Mouse (Mus musculus) gastrocnemius, adult 18-20 months (tissue): ENCODE data around the gene Fzd7. TPM values are rescaled to one million over a fixed set of nuclear protein-coding genes. Genes with fewer than 3 reads are reported as not detected.

Source experiments
- DNase-seq: peaks from one replicate; pipeline ENCODE4 v3.0.0; 2021; ENCODE audit warnings: low spot score
- total RNA-seq, 2 experiments: library from RNA; stranded (reverse); gene quantifications; 2 replicates each; pipeline ENCODE4 v1.2.3; 2021

Gene Fzd7
- total RNA-seq, 2 experiments from 2014 or later = 25.9 to 52.4 TPM

DNA sequence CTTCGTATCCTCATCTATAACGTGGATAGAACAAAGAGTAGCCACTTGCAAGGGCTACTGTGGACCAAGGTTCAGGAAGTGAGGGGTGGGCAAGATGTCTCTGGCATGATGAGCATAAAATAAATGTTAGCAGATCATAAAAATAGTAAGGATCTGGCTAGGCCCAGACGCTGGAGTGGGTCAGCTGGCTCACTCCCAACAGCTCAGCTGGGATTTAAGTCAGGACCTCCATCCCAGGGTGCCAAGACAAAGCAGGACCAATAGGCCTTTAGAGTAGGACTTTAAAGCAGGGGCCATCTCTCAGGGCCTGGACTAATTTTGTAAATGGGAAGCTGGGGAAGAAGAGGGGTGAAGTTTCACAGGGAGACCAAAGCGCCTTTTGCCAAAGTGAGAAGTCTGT lies 11.5 kb upstream of the Fzd7 start:
- DNase-seq = no peak

DNA sequence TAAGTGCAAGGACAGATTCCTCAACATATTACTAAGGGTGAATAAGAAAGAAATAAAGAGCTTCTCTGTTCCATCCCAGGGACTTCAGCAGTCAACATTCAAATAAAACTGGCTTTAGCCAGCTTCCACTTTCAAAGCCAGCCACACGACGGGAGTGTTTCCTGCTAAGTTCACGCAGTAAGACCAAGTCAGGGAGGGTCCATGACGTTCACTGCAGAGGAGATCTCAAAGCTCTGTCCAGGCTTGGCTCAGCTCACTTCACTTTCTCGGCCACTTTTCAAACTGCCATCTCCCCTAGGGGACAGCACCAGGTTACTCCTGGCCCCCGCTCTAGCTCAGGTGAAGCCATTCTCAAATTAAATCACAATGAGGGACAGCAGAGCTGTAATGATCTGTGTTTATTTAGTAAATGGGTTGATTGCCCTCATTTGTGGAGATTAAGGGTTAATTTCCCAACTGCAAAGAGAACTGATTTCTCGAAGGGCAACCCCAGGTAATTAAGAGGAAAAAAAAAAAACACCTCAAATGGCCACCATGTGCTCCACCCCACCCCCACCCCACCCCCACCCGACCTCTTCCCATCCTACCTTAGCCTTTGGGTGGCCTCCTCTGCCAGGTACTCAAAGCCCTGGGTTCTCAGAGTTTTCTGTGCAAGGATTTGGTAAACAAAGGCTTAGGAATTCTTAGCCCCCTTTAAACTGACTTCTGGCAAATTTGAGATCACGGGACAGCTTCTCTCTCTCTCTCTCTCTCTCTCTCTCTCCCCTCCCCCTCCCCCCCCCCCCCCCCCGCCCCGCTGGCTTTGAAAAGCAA lies 9.7 kb upstream of the Fzd7 start:
- DNase-seq = no peak

DNA sequence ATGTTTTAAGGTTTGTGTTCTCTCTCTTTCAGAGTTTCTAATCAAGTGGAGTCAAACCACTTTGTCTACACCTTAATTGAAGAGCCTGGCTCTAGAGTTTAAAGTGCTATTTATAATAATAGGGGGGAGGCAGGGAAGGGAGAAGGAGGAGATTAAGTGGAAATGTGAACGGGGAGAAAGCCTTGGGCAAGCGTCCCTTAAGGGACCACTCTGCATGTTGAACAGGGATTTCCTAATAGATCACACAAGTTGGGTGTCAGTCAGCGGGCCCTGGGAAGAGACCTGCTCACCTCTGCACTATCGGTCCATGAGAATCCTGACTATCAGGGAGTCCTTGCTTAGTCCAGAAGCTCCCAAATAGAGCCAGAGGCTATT lies 9.1 kb upstream of the Fzd7 start:
- DNase-seq = no peak

DNA sequence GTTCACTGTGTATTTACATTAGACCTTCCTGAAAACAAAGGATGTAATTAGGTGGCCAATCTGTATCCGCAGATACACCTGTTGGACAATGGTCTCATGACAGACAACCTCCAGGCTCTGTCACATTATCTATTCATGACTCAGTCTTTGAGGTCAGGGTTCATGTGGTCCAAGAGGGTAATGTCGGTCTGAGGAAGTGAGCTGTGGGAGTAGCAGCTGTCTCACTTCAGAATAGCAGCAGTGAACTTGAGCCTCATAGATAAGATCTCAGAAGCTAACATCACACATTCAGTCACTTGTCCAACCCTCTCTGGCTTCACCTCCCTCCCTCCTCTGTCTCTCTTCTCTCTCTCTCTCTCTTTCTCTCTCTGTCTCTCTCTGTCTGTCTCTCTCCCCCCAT lies 6.6 kb upstream of the Fzd7 start:
- no peak for DNase-seq

DNA sequence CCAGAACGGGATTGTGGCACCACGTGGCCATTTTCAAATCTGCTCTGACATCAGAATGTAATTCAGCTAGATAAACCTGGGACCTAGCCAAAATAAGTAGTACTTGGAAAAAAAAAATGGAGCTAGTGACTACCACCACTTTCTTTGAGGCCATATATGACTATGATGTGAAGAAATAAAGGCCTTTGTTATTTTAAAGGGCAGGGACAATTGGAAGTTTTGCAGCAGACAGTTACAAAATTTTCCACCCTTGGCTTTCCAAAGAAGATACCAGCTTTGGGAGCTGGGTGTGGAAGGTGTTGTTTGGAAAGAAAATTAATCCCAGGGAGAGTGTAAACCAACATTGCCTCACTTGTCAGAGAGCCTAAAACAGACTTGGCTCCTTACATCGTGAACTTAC lies 3.3 kb upstream of the Fzd7 start:
- DNase-seq = no peak

DNA sequence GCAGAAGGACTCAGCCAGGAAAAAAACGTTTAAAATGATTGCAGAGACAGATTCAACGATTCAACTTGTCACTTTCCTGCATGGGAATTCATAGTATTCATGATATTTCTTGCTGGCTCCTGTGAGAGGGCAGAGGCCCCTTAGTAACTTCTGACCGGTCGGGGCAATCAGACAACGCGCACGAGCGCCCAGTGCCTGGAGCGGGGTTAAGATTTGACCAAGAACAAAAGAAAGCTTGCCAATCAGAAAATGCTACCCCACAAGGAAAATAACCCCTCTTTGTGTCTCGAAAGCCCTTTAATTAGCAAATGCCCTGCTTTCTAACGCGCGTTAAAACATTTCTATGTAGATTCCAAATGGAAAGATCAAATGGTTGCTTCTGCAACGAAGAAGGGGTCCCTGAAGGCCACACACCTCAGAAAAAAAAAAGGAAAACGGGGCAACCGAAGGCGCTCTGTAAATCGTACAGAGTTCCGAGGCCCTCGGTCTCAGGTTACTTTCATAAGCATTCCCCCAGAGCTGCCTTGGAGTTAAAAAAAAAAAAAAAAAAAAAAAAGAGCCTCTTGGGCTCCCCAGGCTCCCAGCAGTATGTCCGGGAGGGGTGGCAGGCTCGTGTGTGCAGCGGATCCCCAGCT lies 1.3 kb upstream of the Fzd7 start:
- no peak for DNase-seq

DNA sequence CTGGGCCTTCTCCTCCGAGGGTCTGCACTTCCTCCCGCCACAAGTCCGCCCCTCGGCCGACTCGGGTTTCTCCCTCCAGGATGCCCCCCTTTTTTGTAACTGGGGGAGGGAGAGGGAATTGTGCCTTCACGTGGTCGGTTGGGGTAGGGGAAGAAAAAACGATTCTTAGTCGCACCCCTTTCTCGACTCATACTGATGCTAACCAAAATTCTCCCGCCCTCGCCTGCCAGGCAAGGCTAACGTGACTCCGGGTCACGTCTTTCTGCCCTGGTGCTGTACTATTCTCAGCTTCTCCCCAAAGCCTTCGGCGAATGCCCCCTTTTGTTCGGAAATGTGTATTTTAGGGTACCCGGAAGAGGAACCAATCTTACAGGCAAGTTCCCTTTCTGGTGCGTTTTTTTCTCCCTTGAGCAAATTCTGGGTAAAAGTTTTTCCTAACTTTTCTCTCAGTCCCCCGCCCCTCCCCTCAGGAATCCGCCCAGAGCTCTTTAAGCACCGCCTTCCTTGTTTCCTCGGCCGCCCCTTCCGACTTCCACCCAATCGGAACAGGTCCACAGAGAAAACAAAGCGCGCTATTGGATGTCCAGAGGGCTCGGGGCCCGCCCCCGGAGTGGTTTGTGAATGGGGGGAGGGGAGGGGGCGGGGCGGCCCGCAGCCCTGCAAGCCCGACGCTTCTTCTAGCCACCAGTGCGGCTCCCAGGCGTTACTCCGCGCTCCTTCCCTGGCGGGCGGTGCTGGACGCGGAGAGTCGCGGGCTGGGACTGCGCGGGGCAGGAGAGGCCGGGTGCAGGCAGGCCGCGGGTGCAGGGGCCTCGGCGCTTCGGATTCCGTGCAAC lies 550 bp upstream of the Fzd7 start:
- peak; percentile 97 for DNase-seq

DNA sequence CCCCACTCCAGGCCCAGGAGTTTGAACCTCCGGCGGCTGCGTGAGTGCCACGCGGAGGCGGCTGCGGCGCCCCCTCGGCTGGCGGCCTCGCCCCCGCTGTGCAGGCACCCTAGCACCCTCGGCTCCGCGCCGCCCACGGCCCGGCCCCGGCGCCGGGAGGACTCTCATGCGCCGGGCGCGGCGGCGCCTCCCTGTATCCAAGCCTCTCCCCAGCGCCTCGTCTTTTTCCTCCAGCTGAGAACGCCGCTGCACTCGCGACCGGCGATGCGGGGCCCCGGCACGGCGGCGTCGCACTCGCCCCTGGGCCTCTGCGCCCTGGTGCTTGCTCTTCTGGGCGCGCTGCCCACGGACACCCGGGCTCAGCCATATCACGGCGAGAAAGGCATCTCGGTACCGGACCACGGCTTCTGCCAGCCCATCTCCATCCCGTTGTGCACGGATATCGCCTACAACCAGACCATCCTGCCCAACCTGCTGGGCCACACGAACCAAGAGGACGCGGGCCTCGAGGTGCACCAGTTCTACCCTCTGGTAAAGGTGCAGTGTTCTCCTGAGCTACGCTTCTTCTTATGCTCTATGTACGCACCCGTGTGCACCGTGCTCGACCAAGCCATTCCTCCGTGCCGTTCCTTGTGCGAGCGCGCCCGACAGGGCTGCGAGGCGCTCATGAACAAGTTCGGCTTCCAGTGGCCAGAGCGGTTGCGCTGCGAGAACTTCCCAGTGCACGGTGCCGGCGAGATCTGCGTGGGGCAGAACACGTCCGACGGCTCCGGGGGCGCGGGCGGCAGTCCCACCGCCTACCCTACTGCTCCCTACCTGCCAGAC lies 684 bp downstream of the Fzd7 start:
- peak; percentile 49 for DNase-seq

DNA sequence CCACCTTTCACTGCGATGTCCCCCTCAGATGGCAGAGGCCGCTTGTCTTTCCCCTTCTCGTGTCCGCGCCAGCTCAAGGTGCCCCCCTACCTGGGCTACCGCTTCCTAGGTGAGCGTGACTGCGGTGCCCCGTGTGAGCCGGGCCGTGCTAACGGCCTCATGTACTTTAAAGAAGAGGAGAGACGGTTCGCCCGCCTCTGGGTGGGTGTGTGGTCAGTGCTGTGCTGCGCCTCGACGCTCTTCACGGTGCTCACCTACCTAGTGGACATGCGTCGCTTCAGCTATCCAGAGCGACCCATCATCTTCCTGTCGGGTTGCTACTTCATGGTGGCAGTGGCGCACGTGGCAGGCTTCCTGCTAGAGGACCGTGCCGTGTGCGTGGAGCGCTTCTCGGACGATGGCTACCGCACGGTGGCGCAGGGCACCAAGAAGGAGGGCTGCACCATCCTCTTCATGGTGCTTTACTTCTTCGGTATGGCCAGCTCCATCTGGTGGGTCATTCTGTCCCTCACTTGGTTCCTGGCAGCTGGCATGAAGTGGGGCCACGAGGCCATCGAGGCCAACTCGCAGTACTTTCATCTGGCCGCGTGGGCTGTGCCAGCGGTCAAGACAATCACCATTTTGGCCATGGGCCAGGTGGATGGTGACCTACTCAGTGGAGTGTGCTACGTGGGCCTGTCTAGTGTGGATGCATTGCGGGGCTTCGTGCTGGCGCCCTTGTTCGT lies 1.5 kb downstream of the Fzd7 start:
- peak; percentile 85 for DNase-seq

DNA sequence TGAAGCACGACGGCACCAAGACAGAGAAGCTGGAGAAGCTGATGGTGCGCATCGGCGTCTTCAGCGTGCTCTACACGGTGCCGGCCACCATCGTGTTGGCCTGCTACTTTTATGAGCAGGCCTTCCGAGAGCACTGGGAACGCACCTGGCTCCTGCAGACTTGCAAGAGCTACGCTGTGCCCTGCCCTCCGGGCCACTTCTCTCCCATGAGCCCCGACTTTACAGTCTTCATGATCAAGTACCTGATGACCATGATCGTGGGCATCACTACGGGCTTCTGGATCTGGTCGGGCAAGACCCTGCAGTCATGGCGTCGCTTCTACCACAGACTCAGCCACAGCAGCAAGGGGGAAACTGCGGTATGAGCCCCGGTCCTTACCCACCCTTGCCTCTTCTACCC lies 2.1 kb downstream of the Fzd7 start:
- no peak for DNase-seq

DNA sequence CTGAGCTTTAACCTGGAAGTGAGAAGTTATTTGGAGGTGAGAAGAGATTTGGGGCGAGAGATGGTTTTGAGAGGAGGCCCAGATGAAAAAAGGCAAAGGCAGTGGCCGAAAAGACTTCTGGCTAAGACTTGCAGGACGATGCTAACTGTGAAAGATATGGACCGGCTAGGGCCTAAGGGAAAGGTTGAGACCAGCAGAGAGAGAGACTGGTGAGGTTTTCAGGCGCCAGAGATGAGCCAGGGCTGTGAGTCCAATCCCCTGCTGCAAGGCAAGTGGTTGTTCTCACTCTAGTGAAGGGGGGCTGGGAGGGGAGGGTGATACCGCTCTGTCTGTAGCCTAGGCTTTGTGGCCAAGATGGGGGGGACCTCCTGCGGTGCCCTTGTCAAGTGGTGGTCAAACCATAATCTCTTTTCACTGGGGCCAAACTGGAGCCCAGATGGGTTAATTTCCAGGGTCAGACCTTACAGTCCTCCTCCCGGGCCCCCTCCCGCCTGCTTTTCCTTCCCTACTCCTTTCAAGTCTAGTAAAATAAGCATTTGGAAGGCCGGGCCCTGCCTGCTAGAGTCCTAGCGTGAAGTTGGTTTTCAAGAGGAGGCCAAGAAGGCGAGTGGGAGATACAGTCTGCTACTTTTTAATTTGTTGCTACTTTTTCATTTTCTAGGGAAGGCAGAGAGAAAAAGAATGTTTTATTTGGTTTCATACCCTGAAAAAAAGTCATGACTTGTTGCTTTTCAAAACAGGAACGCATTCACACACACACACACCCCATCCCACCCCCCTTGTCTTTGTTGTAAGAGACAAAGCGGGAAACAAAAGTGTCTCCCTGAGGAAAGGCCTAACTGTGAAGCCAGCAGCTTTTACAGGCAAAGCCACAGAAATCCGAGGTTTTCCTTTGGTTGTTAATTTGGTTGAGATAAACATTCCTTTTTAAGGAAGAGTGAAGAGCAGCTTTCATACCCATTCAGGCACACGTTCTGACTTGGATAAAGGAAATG lies 2.9 kb downstream of the Fzd7 start:
- DNase-seq = peak; percentile 40

DNA sequence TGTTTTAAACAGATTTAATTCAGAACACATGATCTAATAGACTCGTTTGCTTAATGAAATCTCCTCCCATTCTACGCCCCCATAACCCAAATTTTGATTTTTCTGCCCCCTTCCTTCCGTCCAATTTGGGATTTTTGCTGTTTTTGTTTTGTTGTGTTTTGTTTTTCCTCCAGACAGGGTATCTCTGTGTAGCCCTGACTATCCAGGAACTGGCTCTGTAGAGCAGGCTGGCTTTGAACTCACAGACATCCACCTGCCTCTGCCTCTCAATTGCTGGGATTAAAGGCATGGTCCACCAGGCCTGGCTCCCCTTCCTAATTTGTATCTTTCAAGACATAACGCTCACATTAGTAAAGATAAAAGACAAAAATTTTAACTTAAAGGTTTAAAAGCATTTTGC lies 3.6 kb downstream of the Fzd7 start:
- DNase-seq = no peak

DNA sequence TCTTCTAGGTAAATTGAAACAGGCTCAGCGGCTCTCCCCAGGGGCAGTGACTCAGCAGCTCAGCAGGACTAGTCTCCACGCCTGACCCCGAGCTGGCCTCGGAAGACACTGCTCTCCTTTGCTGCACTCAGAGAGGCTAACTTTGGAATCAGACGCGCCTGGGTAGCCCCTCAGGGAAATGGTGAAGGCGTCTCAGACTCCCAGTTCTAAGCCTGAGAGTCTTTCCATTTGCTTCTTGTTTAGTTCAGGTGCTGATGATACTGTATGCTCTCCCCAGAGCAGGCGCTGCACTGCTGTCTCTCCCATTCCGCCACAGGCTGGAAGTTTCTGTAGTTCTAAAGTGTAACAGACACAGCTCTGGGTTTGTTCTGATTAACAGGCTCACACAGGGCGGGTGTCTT lies 5.4 kb downstream of the Fzd7 start:
- peak; percentile 80 for DNase-seq

DNA sequence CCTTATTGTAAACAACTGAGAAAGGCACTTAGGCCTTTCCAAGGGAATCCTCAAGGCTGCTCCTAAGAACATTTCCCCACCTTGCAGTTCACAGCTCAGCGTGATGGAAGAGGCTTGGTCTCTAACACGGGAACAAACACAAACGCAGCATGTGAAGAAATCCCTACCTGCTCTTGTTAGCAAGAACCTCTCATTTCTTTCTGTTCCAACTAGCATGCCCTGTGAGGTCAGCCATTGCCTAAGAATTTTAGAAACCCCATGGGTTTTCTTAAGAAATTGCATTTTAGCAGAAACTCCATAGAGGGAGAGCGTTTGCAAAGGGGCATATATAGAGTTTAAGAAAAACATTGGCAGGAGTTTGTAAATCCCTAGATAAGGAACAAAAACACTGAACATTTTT lies 6.3 kb downstream of the Fzd7 start:
- no peak for DNase-seq

DNA sequence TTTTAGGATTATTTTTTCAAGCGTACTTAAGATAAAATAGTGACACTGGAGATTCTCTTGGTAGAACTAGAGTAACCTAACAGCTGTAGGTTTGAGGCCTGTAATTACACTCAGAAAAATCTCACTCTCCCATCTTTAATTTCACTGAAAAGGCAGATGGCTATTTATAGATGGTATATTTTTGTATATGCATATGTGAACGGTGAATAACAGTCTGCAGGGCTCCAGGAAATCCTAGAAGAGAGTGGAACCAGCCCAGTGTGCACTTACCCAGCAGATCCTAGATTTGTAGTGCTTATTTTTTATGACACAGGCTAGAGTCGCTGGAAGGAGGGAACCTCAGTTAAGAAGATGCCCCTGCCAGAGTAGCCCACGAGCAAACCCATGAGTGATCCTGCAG lies 6.8 kb downstream of the Fzd7 start:
- DNase-seq = peak; percentile 38

DNA sequence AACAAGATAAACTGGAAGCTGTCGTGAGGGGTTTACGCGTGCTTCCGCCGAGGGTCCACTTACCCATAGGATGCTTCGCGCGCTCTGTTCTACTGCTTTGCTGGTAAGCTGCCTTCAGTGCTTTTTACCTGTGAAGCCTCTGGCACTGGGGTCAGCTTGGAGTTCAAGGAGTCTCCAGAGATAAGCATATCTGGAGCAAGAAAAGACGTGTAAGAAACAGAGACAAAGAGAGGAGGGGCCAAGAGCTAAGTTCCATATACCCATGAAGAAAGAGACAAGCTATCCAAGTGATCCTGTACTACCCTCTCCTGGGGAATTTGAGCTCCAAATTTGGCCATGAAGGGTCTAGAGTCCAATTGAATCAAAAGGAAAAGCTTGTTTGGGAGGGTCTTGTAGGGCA lies 9.3 kb downstream of the Fzd7 start:
- no peak for DNase-seq

DNA sequence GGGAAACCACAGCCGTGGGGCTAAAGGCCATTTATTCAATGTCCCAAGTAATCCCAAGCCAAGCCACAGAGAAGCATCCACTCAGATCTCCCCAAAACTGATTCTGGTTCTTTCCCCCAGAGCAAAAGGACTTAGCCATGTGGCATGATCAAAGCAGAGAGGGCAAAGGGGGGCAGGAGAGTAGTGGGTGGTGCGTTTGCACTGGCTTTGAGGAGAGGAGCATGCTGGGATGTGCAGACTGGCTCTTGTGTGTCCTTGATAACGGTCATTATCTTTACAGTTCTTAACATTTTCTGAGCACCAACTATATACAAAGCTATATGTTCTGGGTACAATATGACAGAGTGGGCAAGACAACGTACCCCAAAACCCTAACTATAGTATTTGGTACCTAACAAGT lies 10.2 kb downstream of the Fzd7 start:
- DNase-seq = no peak

DNA sequence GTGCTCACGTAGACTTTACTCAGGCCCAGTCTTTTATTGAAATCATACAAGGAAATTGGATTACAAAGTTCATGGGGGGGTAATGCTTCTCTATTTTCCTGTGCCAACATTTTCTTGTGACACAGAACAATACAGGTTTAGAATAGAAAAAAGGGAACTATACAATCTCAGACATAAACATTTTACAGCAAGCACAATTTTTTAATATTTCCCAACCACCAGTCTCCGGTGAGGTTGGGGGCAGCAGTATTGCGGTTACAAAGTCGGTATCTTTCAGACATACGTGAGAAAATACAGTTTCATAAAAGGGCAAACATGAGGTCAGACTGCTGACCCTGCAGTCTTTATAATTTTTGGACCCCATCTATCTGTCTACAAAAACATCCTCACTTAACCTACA lies 13.7 kb downstream of the Fzd7 start:
- no peak for DNase-seq

DNA sequence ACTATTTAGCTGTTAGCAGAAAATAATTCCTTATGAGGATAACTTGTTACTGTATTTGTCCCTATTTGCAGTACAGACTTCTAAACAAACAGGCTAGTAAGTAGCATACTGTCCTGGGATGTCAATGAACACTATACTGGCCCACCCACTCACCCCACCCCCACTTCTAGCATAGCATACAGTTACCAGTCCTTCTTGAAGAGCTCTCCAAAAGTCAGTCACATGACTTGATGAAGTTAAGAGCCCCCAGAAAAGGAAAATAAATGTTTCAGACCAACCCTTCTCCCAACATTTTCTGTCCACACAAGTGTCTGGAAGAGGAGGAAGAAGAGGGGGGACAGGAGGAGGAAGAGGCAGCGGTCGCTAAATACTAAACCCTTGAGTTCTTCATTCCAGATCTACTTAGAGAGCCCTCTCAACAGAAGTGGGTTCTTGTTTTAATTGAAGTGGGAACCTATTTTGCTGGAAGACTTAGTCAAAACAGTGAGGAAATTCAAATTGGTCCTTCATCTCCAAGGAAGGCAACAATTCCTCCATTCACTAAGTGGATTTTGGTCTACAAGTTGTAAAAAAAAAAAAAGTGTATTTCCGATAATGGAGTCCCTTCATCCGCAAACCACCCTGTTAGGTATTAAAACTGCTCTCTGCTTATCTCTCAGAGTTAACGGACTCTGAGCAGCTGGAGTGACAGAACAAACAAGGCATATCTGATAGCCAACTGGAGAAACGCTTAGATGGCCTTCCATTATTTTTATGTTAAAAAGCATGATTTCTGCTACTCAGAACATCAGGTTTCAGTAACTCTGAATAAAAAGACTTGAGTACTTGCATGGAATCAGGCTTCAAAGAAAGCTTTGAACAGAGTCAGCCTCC lies 15.8 kb downstream of the Fzd7 start:
- DNase-seq = no peak
